Mouse (Mus musculus) left cerebral cortex, adult 11 months (tissue): ENCODE data around the gene Zfp978.
"Not testable (repeated sequence)": the region's sequence is repeated elsewhere in the genome, so short reads cannot be mapped to it uniquely, and the experiment has no call there.

Experiments used
- DNase-seq: peaks from one replicate; pipeline ENCODE4 v3.0.0; 2022; ENCODE audit warnings: low spot score

Zfp978 gene

DNA sequence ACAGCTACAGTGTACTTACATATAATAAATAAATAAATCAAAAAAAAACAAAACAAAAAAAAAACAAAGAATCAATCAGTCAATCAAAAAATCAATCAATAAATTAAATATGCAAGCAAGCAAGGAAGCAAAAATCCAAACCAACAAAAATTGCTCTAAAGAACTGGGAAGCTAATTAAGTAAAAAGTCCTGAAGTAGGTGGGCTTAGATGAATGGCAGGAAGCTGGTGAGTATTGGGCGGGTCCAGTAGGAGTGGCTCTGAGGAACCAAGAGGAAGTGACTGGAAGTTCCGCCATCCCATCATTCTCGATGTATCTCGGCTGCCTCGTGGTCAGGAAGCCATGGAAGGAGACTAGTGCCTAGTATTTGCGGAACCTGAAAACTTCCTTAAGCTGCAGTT, at the start of gene Zfp978:
Zfp978 (plus strand) TSS at position 301 of the 400 bp plus-strand sequence.
- DNase-seq = not testable (repeated sequence)

DNA sequence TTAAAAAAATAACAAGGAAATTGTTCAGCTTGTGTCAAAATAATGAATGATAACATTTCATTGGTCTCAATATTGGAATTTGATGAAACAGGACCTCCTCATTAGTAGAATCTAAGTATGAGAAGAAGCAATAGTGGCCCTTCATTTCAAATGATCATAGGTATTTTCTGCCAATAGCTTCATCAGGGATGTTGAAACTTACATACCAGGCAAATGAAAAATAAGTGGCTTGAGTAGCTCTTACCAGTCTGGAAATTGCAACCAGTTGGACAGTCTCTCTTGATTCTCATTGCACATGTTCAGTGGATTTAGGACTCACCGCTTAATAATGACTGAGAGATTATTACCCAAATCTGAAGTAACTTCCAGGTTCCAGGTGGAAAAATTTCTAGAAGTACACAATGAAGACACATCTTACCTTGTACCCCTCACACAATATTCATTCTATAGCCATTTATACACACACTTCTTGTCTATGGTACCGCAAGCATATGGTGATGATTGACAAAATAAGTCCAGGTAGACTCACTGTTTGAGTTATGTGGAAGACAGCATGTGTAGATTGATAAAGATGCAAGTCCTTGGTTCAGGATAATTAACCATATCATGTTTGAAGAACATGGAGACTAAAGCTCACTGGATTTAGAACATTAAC, 25.9 kb upstream of the Zfp978 start:
- DNase-seq = not testable (repeated sequence)

DNA sequence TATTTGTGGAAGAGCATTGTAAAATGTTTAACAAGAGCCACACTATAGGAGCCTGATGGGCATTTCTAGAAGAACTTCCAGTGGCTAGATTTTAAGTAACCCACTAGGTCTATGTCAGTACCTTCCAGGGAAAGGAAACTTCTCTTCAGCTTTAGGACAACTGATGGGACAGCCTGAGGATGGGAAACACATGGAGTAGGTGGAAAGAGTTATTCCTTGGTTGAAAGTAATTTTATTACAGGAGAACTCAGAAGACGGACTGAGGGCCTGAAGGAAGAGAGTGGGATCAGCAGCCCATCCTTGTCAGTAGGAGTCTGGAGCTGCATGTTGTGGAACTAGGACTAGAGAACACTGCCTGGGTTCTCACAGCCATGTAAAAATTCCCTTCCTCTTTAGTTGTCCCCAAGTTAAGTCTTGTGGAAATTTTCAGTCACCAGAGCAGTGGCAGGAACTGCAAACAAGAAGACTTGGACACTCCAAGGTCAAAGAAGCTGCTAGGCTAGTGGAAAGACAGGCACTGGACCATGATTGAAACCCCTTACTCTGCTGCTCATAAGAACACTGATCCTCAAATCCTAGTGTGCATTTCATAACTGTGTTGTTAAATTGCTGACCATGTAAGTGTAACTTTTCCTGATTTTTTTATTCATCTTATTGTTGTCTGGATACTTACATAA, 25.3 kb upstream of the Zfp978 start:
- DNase-seq = not testable (repeated sequence)

DNA sequence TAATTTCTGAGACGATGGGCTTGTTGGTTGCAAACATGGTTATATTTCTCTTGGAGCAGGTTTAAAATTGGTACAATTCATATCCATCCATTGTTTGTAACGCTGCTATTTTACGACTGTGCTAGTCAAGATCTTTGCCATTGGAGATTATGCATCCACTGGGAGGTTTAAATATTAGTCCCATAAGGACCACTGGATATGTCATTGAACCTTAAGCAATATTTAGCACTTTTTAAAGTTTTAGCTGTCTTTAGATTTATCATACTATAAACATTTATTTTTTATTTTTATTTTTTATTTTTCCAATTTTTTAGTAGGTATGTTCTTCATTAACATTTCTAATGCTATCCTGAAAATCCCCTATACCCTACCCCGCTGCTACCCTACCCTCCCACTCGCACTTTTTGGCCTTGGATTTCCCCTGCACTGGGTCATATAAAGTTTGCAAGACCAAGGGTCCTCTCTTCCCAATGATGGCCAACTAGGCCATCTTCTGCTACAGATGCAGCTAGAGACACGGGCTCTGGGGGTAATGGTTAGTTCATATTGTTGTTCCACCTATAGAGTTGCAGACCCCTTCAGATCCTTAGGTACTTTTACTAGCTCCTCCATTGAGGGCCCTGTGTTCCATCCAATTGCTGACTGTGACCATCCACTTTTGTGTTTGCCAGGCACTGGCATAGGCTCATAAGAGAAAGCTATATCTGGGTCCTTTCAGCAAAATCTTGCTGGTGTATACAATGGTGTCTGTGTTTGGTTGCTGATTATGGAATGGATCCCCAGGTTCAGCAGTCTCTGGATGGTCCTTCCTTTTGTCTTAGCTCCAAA, 24.5 kb upstream of the Zfp978 start:
- DNase-seq = not testable (repeated sequence)

DNA sequence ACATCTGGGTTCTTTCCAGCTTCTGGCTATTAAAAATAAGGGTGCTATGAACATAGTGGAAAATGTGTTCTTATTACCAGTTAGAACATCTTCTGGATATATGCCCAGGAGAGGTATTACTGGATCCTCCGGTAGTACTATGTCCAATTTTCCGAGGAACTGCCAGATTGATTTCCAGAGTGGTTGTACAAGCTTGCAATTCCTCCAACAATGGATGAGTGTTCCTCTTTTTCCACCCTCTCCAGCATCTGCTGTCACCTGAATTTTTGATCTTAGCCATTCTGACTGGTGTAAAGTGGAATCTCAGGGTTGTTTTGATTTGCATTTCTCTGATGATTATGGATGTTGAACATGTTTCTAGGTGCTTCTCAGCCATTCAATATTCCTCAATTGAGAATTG, 23.6 kb upstream of the Zfp978 start:
- DNase-seq = not testable (repeated sequence)

DNA sequence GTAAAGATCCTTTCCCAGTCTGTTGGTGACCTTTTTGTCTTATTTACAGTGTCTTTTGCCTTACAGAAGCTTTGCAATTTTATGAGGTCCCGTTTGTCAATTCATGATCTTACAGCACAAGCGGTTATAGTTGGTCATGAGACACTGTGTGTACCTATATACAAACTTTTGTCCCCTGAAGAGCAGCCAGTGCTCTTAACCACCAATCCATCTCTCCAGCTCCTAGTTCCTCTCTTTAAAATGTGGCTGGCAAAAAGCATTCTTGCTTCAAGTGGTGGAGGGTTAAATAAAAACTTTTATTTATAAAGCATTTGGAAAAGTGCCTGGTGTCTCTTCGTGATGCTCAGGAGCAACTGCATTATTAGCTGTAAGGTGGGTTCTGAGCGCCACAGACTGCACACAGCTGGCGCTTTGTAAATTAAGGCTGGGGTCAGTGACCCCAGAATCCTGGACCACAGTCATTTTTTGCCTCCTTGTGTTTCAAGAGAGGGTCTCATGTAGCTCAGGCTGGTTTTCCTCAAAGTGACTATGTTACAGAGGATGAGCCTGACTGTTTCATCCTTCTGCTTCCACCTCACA, 23.0 kb upstream of the Zfp978 start:
- DNase-seq = no peak

DNA sequence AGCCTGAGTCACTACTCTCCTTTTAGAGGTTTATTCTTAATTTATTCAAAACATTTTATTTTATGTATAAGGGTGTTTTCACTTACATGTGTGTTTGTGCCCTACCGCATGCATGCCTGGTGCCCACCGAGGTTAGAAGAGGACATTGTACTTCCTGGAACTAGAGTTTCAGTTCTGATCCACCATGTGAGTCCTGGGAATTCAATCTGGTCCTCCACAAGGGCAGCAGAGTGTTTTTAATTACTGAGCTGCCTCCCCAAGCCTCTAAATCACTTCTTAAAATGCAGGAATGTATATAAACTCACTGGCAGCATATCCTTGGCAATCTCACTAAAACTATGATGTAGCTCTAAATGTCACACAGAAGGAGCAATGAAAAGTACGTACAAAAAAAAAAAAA, 22.4 kb upstream of the Zfp978 start:
- not testable (repeated sequence) for DNase-seq

DNA sequence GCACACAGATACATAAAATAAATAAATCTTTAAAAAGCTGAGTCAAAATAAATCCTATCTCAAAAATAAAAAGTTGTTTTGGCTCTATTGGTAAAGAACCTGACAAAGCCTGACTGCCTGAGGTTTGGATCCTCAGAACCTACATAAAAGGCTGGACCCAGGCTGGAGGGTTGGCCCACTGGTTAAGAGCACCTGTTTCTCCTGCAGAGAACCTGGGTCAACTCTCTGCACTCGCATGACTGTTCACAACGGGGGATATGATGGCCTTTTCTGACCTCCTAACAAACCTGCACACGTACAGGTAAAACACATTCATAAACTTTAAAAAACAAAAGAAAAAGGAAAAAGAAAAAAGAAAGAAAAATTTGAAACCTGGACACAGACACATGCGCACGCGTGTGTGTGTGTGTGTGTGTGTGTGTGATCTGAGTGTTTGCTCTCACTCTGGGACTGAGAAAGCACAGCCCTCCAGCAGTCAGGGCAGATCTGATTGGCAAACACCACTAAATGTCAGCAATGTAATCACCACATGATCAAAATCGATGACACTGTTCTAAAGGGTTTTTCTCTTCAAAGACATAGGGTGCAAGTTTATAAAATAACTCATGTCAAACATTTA, 21.4 kb upstream of the Zfp978 start:
- not testable (repeated sequence) for DNase-seq

DNA sequence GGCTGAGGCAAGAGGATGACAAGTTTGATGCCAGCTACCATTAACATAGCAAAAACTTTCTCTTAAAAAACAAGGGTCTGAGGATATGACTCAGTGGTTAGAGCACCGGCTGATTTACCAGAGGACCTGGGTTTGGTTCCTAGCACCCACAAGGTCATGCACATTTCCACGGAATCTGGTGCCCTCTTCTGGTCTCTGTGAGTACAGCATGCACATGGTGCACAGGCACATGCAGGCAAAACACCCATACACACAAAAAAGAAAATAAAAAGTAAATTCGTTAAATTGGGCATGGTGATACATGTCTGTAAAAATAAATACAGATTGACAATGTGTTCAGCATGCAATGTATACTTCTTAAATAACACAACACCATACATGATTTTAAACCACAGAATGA, 20.9 kb upstream of the Zfp978 start:
- DNase-seq = not testable (repeated sequence)

DNA sequence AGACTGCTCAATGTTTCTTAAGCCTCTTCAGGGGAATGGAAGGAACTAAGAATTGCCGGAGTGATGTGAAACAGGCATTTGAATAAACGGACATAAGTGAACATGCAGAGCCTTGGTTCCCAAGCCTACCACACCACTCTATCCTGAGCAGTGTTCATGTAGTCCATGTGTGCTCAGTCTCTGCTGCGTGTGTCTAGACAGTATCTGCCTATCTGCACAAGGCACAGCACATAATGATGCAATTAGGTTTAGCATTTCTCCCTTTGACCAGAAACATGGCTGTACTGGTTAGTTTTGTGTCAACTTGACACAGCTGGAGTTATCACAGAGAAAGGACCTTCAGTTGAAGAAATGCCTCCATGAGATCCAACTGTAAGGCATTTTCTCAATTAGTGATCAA, 20.2 kb upstream of the Zfp978 start:
- not testable (repeated sequence) for DNase-seq

DNA sequence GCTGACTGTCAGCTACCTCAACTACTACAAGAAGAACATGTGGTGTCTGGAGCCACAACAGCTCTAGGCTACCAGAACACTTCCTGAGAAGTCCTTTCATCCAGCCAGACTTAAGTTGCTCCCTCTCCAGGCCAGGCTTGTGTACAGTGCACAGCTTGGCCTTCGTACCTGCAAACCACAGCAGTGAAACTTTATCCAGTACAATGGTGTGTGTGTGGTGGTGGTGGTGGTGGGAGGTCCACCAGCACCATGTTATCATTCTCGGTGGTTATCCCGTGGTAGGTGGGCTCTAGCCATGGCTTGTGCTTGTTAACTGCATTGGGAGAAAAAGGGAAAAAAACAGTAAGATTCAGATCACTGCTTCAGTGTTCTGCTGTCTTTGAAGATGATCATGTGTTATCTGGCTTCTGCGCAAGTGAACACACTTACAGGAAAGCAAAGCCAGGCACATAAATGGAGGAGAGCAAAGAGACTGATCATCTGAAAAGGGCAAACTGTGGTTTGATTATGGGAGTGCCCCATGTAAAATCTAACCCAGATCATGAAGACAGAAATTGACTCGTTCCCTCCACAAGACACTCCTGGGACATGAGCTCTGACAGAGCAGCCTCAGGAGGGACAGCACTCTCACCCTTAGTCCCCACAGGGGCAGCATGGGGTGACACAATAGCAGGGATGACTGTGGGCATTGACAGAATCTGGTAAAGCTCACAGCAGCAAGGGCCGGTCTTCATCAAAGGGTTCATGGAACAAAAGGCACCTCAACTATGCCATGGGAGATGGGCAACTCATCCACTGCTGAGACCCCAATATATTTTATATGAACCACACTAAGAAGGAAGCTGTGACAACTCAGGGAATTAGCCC, 17.8 kb upstream of the Zfp978 start:
- not testable (repeated sequence) for DNase-seq

DNA sequence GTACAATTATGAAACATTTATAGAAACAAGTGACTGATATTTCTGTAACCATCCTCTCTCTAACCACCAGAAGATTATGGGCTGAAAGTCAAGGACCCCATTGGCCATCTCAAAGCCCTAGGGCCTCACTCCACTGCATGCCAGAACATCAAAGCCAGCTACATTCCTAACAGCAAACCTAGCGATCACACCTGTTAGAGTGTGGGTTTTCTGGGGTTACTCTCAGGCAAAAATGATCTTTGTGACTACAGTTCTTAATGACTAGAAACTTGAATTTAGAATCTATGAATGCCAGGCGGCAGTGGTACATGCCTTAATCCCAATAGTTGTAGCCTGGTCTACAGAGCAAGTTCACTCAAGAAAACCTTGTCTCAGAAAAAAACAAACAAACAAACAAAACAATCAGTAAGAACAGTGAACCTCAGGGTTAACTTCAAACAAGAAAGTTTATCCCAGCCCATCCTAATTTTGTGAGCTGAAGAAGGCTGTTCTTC, 16.0 kb upstream of the Zfp978 start:
- DNase-seq = not testable (repeated sequence)

DNA sequence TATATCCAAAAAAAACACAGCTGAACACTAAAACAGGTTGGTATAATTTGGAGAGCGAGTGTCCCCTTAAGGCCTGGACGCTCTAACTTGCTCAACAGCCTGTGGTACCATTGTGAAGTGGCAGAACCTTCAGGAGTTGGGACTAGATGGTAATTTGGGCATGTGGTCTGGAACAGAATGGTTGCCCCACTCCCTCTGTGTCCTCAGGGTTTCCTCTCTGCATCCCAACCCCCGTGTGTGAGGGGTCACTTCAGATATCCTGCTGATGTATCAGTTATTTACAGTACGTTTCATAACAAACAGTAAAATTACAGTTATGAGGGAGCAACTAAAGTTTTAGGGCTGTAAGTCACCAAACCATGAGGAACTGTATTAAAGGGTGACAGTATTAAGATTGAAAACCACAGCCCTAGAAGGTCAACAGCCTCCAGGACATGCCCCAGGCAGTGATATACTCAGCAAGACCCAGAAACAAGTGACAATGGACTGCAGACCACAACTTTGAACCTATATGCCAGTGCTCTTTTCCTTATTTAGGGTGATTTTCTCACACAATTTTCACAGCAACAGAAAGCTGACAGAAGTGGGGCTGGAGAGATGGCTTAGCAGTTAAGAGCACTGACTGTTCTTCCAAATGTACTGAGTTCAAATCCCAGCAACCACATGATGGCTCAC, 14.6 kb upstream of the Zfp978 start:
- not testable (repeated sequence) for DNase-seq

DNA sequence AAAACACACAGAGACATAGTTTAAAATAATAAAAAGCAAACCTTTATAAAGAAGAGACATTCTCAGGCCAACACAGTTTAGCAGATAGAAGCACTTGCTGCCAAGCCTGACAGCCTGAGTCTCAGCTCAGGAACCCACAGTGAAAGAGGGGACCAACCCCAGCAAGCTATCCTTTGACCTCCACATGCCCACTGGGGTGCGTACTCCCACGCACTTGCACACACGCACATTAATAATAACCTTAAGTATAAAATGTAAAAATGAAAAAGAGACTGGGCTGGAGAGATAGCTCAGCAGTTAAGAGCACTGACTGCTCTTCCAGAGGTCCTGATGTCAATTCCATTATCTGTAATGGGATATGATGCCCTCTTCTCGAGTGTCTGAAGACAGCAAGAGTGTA, 13.8 kb upstream of the Zfp978 start:
- DNase-seq = not testable (repeated sequence)

DNA sequence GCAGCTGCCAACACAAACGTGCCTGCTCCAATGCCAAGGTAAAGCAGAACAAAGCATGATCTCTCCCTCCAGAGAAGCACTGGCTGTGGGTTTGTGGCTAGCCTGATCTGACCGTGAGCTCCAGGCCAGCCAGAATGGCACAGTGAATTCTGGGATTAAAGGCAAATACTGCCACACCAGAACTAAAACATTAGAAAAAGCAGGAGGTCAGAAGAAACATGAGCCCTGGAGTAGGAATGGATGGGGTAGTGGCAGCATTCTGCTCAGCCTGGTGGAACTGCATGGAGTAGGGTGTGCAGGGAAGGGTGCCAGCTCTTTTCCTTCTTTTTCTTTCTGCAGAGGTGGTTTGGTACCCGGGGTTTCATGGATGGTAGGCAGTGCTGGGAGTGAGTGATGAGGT, 13.2 kb upstream of the Zfp978 start:
- not testable (repeated sequence) for DNase-seq

DNA sequence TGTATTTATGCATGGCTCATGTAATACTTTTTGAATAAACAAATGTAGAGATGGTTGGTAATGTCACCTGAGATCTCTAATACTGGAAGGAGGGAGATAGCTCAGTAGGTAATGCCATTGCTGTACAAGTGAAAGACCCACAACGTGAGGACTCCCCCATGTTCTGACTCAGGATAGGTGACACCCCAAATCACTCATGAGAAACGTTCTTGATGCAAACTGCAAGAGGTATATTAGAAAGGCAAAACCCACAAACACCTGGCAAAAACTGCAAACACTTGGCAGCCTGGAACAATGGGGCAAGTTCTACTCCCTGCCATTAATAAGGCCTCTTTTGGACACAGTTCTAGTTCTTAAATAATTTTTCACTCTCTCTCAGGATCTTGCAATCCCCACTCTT, 12.7 kb upstream of the Zfp978 start:
- not testable (repeated sequence) for DNase-seq

DNA sequence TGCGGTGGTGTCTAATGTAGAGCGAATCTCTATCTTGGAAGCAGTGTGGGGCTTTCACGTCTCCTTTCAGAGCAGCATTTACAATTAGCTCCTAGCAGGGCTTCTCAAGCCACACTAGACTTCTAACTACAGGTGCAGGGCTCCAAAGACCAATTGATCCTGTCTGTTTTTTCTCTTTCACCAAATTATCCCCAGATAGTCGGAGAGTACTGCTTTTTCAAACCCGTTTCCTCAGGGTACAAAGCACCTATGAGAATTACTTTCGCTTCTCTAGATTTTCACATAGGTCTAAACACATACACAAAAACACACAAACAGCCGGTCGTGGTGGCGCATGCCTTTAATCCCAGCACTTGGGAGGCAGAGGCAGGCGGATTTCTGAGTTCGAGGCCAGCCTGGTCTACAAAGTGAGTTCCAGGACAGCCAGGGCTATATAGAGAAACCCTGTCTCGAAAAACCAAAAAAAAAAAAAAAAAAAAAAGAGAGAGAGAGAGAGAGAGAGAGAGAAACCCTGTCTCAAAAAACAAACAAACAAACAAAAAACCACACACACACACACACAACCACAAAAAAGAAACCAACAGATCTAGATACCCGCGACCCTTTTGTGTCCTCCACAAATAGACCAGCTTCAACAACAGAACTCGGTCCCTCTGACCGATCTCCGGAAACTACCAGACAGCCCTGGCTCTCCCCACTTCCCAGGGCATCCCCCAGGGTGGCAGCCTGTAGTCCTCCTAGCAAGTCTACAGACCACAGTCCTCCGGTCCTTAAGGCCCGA, 12.0 kb upstream of the Zfp978 start:
- not testable (repeated sequence) for DNase-seq

DNA sequence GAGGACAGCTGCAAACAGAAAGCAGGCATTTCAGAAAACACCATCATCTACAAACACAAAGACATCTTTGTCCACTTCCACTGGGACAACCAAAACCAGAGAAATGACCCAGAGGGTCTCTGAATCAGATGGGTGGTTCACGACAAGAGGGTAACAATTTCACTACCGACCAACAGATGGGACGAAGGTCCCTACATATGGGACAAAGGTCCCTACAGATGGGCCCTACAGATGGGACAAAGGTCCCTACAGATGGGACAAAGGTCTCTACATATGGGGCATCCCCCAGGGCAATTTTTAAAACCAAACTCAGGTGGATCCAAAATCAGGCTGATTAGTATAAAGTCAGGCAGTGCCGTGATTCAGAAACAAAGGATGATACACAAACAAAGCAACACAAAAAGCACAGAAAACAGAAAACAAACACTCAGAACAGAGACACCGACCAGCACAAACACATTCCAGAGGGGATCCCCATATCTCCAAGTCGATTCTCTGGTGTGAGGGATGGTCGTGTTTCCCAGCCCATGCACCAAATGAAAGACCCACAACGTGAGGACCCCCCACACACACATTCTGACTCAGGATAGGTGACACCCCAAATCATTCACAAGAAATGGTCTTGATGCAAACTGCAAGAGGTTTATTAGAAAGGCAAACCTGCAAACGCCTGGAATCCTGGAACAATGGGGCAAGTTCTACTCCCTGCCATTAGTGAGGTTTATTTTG, 11.3 kb upstream of the Zfp978 start:
- DNase-seq = not testable (repeated sequence)

DNA sequence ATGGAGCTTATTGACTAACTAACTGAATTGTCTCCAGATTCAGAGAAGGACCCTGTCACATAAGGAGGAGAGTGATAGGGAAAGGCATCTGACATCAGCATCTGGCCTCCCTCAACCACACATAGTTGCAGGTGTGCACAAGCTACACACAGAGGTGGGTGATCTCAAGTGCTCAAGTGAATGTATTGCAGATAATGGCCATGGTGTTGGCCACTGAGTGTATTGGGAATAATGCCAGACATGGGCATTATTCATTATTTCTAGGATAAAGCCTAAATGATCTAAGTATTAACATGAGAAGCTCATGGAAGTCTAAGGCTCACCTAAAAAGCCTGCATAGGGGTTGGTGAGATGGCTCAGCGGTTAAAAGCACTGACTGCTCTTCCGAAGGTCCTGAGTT, 10.6 kb upstream of the Zfp978 start:
- DNase-seq = not testable (repeated sequence)
